Mouse (Mus musculus) c-Kit-positive CD71-negative TER-119-negative erythroid progenitor cells, embryonic 14.5 days (primary cell): ENCODE measurements at regions not wholly inside any gene's neighbourhood (a gene's known extent, or its start where the extent isn't known, plus 50 kb on each side); places are given as distances from the start of the nearest gene placed in this dataset.
A peak's percentile ranks its signal among the peaks of the same experiment; 100 is the strongest.

ENCODE experiments used
- DNase-seq: peaks from one replicate; pipeline ENCODE4 v3.0.0-alpha.2; 2013; ENCODE audit warnings: low read depth

DNA sequence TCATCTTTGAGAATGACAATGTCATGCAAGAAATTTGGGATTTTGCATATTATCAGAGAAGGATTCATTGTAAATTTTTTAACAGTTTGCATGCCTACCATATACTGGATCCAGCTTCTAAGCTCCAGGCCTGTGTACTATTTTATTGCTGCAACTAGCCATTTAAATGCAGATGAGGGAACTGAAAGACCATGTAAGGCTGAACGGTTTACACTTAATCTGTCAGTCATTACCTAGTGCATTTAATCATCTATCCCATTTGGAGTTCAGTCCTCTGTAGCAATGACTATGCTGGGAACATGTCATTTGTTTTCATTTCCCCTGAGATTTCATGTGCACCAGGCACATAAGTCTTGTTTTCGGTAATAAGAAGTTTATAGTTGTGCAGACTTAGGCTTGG, 631.8 kb upstream of the Gm21961 start:
- DNase-seq: no peak

DNA sequence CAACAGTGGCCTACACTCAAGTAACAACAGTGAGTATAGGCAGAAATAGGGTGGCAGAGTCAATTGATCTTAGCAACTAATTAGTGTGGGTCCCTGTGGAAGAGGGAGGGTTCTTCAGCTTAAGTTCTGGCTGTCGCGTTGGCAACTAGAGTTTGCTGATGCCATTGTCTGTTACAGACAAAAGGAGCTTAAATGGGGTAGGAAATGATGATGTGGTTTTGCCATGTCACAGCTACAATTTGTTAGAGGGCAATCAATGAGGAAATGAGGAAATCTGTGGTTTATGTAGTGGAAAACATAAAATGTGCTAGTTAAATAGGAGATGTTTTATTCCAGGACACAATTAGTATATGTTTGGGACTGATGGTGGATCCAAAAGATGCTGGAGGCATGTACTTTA, 624.8 kb upstream of the Gm21961 start:
- no peak for DNase-seq

DNA sequence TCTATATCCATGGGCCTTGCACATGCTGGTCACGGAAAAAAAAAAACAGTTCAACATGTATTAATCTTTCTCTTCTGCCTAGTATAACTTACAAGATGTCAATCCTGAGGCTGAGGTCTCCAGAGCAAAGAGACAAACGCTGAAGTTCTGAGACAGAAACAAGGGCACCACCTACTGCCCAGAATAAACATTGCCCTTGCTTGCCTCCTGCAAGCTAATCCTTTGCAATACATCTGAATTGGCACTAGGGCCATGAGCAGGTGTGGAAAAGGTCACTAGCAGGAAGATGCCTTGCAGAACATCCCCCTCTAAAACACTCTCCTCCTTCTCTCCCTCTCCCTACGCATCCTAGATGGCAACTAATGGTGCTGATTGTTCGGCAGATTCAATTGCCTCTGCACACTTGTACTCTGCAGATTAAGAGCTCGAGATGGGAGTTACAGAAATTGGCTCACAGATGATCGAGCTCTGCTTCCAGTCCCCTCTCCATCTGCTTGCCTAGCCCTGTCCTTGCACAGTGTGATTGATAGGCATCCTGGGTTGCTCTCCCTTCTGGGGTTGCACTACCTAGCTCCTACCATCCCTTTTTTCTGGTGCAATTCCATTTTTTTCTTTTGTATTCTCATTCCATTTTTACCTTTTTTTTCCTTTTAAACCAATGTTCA, 622.9 kb upstream of the Gm21961 start:
- peak; percentile 9 for DNase-seq

DNA sequence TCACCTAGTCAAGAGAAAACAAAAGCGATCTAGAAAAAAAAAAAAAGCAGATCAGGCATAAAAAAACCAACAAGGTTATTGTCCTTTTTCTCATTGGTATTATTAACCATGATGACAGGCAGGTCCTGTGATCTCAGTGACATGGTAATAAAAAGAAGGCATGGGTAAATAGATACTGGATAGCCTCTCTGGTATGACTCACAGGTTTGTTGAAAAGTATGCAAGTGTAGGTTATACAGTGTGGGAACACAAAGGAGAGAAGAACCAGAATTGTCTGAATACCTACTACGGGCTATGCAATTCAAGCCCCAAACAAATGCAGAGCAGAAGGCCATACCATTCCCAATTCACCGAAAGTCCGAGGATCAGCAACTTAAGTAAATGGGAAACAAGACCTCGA, 617.7 kb upstream of the Gm21961 start:
- no peak for DNase-seq

DNA sequence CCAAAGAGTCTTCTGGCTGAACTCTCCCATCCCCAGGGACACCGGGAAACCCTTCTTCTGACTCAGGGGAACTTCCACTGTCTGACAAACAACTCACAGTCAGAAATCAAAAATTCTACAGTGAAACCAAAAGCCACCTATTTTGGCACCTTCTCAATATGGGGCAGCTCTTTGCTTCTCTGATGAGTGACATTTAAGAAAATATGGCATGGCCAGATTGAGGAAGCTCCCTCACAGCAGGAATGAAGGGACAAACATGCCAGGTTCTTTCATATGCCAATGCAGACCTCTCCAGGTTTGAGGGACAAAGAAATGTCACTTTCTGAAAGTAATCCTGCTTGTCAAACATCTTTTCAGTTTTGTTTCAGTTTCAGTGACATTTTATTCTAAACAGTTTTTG, 615.8 kb upstream of the Gm21961 start:
- DNase-seq: no peak

DNA sequence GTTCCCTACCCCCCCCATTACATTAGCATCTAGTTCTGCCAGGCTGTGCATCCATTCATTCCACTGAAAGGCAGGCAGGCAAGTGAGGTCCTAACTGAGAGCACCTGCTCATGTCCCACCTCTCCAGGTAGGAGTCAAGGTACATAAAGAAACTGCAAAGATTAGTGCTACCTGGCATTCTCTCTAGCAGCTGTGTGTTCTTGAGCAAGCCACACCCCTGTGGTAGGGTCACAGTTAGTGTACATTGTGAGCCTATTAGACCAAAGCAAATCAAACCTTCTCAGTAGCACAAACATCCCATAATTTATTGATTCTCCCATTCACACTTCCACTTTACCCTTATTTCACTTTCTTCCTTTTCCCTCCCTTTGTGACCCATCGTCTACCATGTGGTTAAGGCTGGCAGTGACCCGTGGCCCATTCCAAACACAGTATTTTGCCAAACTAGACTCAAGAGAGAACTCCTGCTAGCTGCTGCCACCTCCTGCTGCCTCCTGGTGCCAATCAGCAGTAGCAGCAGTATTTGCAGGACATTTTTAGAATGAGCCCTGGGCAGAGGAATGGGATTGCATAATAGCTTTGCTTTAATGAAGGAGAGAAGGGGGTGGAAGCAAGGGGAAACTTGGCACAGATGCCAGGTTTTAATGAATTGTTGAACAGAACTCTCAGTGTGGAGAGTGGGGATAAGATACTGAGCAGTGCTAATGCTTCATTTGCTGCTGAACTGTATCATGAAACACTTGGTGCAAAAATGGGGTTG, 578.2 kb upstream of the Gm21961 start:
- no peak for DNase-seq

DNA sequence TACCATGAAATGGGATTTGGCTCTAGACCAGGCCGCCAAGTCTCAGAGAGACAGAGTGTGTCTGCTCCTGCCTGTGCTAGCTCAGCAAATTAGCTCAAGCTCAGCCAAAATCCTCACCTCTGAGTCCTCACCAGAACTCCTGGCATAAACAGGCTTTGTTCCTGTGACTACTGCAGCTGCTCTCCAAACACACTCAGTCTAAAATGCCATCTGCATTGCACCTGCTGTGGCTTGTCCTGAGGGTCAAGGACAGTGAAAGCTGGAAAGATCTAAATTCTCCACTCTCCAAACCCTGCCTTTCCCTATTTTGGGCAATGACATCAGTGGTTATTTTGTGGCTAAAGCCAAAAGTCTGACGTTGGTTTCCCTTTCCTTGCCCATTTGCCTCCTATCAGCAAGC, 570.9 kb upstream of the Gm21961 start:
- DNase-seq: no peak

DNA sequence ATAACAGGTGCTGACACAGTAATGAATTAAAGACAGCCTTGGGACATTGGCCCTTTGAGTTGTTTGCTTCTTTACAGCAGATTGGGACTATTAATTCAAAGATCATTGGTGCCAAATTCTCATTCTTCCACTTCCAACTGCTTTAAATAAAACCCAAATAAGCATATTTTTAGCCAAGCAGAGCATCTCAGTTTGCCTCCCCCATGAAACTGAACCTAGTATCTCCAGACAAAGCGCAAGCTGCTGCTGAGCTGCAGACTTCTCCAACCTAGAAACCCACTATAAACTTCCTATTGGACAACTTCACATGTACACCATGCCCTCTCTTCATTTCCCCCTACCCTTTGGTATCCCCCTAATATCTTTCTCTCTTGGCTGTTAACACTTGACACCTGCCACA, 564.6 kb upstream of the Gm21961 start:
- DNase-seq: no peak

DNA sequence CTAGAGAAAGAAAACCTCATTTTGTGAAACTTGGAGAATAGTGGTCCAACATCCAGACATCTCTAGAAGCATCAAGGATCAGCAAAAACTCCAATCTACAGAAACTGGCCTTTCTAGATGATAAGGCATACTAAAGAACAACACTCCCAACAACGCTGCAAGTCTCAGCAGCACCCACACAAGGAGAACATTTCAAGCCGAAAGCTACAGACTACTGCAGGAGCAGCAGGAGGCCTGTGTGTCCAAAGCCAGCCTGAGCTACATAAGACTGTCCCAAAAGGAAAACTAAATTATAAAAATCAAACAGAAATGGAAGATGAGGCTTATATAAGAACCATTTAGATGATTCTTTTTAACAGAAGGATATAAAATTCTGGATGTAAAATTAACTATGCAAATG, 553.2 kb upstream of the Gm21961 start:
- no peak for DNase-seq

DNA sequence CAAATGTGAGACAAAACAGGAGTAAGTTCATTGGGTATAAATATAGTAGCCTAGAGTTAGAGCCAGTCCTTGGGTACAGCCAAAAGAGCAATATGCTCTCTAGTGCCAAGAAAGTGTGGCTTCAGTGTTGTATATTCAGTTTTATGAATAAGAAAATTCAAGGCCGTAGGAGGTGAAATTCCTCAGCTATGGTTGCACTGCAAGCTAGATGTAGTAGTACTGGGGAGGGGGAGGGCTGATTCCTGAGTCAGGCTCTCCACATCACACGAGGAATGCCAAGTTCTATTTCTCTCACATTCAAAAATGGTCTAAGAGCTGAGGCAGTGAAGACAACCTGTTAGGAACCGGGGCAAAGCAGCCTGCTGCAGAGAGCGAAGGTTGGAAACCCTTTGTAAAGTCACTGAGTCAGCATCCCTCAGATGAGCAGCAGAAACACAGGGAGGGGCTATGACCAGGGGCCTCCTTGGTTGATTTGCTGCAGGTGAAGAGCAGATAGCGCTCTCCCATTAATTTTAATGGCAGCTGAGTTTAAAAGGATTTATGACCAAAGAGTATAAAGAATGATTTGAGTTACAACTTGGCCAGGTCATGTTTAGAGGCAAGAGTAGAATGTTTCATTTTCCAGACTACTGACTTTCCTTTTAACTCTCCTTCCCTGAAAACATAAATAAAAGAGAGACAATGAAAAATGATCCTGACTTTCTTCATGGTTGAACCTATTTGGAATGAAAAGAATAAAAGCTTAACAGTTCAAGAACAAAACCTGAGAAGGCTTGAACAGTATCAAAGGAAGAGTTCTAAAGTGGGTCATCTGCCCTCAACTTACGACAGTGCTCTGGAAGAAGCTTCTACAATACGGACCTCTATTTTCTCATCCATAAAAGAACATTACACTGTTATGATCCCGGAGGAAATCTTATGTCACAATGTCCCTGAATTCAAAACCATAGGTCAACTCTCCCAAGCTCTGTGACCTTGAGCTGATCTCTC, 543.4 kb upstream of the Gm21961 start:
- DNase-seq: no peak

DNA sequence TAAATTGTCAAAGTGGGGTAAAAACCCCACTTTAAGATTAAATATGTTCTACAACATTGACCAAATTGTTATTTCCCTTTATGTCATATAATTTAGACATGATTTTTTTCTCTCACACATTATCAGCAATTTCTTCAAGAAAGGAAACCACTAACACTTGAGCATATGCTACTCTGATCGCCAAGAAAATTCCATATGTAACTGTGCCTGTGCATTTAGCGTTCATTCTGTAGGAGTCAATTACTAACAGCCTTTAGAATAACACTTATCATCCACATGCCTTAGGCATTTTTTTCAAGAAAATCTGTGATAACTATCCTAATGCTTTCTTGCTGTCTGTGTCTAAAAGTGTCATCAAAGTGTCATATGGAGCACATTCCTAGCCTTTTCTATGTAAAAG, 534.3 kb upstream of the Gm21961 start:
- DNase-seq: no peak

DNA sequence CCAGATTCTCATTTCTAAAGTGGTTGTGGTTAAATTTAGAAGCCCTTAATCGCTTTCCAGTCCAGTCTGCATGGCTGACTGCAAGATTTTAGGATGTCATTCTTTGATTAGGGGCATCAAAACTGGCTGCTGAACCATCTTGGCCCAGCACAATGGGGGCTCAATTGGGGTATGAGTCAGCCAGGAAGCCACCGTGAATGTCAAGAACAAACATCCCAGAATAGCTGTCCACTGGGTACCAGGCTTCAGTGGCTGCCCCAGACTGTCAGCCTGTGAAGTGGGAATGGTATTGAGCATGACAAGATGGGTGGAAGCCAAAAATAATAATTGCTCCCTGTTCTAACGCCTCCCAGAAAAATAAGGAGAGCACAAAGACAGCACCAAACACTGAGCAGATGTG, 520.9 kb upstream of the Gm21961 start:
- no peak for DNase-seq

DNA sequence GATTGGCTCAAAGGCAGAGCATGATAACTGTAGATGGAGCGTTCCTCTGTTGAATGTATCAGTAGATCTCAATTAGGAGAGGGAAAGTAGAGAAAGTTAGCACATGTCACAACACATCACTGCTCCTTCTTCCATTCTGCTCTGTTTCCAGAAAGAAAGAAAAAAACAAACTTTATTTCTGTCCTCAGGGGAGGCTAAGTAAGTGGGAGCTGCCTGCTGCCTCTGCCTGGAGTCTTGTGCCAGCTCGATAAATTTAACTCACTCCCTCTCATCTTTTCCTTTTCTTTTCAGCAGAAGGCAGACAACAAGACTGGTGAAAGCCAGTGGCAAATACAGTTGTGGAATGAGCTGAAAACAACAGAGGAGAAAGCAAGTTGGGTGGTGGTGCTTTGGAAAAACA, 517.5 kb upstream of the Gm21961 start:
- no peak for DNase-seq

DNA sequence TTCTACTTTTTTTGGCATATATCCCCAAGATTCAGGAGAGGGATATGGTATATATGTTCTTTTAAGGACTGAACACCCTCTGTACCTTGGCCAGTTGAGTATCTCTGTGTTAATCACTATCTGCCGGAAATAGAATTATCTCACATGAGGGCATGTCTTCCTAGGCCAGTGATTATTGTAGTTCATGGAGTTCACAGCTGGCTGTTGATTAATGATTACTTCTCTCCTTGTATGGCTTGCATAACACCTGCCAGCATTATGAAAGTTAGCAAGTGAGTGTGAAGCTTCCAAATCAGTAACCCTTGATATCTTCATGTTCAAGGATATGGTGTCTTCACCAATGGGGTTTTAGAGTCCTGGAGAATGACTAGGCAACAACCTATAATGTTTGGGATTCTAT, 488.0 kb upstream of the Gm21961 start:
- DNase-seq: no peak

DNA sequence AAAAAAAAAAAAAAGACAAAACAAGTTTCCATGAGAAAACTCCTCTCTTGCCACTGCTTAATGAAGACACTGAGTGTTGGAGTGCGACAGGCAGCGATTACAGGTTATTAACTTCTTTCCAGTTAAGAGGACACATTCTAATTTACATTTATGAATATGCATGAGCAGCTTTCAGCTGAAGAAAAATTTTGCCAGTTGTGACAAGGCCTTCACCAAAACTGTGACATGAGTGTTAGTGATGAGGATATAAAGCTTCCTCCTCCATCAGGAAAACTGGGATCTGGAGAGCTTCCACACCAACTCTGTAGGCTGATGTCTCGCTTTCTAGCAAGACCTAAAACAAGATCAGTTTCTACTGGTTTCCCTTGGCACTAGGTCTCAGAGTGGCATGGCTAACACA, 464.2 kb upstream of the Gm21961 start:
- no peak for DNase-seq

DNA sequence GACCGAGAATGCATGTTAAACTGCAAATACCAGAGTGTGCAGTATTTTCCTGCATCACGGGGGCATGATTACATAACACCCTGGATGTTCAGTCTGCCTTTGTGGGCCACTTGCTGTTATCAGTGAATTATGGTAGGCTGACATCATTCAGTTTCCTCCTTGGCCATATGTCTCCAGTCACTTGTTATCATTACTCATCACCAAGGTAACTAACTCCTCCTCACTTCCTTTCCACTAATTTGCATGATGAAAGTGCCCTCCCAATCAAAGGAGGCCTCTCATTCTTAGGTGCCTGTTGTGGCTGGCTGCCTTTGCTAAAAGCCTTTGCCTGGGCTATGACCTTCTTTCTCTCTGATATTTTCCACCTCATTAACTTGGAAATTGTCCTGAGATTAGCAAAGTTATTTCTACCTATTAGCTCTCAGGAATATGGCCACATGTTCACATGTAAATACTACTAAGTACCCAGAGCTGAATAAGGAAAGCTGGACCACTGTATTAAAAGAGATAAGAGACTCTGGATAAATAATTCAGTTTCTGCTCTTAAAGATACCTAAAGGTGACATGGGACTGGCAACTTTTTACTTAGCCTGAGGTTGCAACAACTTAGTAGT, 440.6 kb upstream of the Gm21961 start:
- DNase-seq: no peak

DNA sequence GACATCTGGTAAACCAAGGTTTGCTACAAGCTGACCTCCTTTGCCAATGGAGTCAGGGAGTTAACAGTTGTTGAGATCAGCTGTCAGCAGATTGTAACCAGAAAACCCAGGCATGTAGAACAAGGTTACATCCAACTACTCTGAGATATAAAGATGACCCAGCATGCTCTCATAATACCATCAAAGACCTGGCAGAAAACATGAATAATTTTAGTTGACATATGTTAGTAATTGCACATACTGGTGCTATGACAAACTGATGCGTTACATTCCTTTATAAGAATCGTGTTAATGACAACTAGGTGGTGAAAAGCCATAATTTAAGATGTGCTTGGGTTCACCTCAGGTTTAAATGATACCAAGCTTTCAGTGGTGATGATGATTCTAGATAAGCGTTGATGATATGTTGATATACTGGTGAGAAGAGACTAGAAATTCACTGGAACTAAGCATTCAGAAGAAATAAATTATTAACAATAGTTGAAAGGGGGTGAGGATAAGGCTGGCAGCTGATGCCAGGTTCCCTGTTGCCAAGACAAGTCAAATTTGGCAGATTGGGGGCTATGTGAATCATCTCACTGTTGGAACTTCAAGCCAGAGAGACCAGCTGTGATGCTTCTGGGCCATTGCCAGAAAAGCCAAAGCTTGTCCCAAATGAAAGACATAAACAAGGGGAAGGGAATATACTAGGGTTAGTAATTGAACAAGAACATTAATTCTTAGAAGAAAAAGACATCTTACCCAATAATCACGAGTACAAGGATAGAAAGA, 437.7 kb upstream of the Gm21961 start:
- no peak for DNase-seq

DNA sequence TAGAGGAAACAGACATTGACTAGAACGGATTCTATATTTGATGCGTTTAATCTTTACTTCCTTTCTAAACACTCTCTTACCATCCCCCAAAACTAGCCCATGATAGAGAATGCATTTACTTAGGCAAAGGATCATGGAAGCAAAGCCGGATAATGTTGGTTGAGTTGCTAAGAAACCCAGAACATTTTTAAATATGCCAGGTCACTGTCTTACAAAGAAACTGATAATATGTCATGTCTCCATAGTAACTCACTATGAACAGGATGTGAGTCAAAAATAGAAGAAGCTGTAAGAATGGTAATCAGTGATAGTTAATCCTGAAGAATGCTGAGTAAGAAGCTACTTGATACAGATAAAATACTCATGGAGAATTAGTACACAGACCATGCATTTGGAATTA, 405.0 kb upstream of the Gm21961 start:
- no peak for DNase-seq
